Mouse (Mus musculus): ENCODE data around the gene H2-M11. TPM values are rescaled to one million over a fixed set of nuclear protein-coding genes. Genes with fewer than 3 reads are reported as not detected.

Gene H2-M11
- not detected for polyA plus RNA-seq (2014; fragmentation: Illumina TruSeq; extraction: RNeasy Lipid Tissue Mini Kit (QIAGEN cat#74804); ENCODE audit: low read depth, low replicate concordance)

GRCm38 (mm10) chr17:36546775-36547174, at the start of gene H2-M11:
Gene H2-M11 (plus strand): TSS chr17:36547075.

Other genes with a start within 250 kb of the H2-M11 start
- gene H2-M10.1, start 220.9 kb upstream of the H2-M11 start, polyA plus RNA-seq (2014; fragmentation: Illumina TruSeq; extraction: RNeasy Lipid Tissue Mini Kit (QIAGEN cat#74804); ENCODE audit: low read depth, low replicate concordance) = not detected
- gene H2-M10.3, start 178.7 kb upstream of the H2-M11 start, polyA plus RNA-seq (2014; fragmentation: Illumina TruSeq; extraction: RNeasy Lipid Tissue Mini Kit (QIAGEN cat#74804); ENCODE audit: low read depth, low replicate concordance) = not detected
- gene H2-M10.4, start 84.7 kb upstream of the H2-M11 start, polyA plus RNA-seq (2014; fragmentation: Illumina TruSeq; extraction: RNeasy Lipid Tissue Mini Kit (QIAGEN cat#74804); ENCODE audit: low read depth, low replicate concordance) = not detected
- gene H2-M9, start 95.6 kb downstream of the H2-M11 start, polyA plus RNA-seq (2014; fragmentation: Illumina TruSeq; extraction: RNeasy Lipid Tissue Mini Kit (QIAGEN cat#74804); ENCODE audit: low read depth, low replicate concordance) = not detected
- gene H2-M1, start 125.1 kb downstream of the H2-M11 start, polyA plus RNA-seq (2014; fragmentation: Illumina TruSeq; extraction: RNeasy Lipid Tissue Mini Kit (QIAGEN cat#74804); ENCODE audit: low read depth, low replicate concordance) = not detected
- gene H2-M10.5, start 225.8 kb downstream of the H2-M11 start, polyA plus RNA-seq (2014; fragmentation: Illumina TruSeq; extraction: RNeasy Lipid Tissue Mini Kit (QIAGEN cat#74804); ENCODE audit: low read depth, low replicate concordance) = not detected

Data from sigmoid colon, adult 10 weeks (tissue).